Mouse (Mus musculus) cortical plate, adult 2 months (tissue): ENCODE data around the gene Mmp9.

Experiments used
- CTCF ChIP-seq: fragments of 200-500 bp; IDR thresholded peaks from 2 replicates; pipeline ENCODE4 v1.5.1; 2011; ENCODE audit warnings: mild to moderate bottlenecking, control low read depth, low read length; ENCODE audit not compliant: insufficient read depth; ENCODE audit errors: extremely low read depth
- POLR2A ChIP-seq: fragments of 200-500 bp; IDR thresholded peaks from 2 replicates; pipeline ENCODE4 v1.6.1; 2011; ENCODE audit warnings: mild to moderate bottlenecking, low read length, control low read depth; ENCODE audit not compliant: insufficient read depth; ENCODE audit errors: extremely low read depth

DNA sequence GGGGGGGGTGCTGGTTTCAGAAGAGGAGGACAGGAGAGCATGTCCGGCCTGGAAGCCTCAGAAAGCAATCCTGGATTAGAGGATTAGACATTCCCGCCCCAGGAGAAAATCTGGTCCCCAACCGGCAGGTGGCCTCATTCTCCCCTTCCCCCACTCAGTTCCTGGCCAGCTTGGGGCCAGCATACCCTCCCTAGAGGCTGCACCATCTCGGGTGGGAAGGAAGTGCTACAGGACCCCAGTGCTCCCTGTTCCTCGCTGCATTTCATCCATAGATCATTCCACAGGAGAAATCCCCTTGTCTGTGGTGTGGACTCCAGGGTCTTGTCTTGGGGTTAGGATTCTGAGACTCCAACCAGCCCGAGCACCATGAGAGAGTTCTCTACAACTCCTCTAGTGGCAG lies 26.6 kb downstream of the Mmp9 start:
- TF ChIP-seq CTCF (peak; percentile 26; the same call in 1 of the 2 replicates), POLR2A (no peak)
